Mouse (Mus musculus): ENCODE data around the gene Pid1.

DNA sequence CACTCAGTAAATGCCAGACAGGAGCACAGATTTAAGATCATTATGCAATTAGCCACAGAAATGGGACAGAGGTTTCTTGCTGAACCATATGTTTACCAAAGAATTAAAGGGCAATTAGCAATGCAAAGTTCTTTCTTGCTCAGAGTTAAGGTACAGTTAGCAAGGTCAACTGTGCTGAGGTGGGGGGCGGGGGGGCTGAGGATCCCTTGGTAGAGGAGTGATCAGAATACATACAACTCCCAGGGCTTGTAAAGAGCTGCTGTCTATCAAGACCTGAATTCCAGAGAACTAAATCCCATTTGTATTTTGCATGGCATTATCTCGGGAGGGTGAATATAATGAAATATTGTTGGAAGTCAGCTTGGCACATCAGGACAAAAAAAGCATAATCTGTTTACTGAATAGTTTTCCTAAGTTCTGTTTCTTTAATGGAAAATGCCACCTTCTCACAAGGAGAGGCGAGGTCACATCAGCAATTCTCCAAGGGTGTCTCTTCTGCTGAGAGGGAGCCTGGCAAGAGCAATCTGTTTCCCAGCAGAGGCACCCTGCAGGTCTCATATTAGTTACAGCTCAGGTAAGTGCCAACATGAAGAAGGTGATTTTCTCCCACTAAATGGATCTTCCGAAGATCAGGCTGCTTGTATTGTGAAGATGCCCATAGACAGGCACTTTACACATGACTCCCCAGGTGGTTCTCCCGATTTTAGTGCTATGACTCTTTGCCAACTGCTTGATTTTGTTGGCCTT lies 306.9 kb downstream of the Pid1 start:
- TF ChIP-seq CTCF (IDR thresholded peaks at IDR 0.05; ENCODE audit: low read depth): no peak
- TF ChIP-seq EP300 (IDR thresholded peaks at IDR 0.05; ENCODE audit: low read depth): no peak

Measured in liver, postnatal 0 days (tissue).